Mouse (Mus musculus): ENCODE results near the gene Ankrd6. TPM values are rescaled to one million over a fixed set of nuclear protein-coding genes. Genes with fewer than 3 reads are reported as not detected.
A peak's percentile ranks its signal among the peaks of the same experiment; 100 is the strongest.

Gene Ankrd6
- polyA plus RNA-seq, 1 experiment from 2014 or later: 31.3 TPM

GRCm38 (mm10) chr4:32852819-32853218 lies 97.8 kb downstream of the Ankrd6 start:
- Histone ChIP-seq H3K4me1 (ENCODE audit: control insufficient read depth, insufficient read depth, low read length) (peaks cover 7% of the 10 kb centered on the region; the same call in 1 of the 2 replicates), H3K9me3 (ENCODE audit: control insufficient read depth, low read length) (no peaks in the 10 kb centered on the region), H3K36me3 (ENCODE audit: control insufficient read depth, insufficient read depth, low read length) (no peaks in the 10 kb centered on the region), H3K4me3 (replicated peaks; ENCODE audit: low read depth, low read length) (no peak overlapping the region), H3K9ac (replicated peaks; ENCODE audit: low read length) (no peak overlapping the region), H3K4me2 (ENCODE audit: low read length) (no peak overlapping the region), H3K27me3 (ENCODE audit: control insufficient read depth, insufficient read depth, low read length) (no peaks in the 10 kb centered on the region), H3K27ac (replicated peaks; ENCODE audit: low read depth, low read length) (no peak overlapping the region; the same call in 1 of the 2 replicates)
- 0 out of 2 replicates have a peak, but pooled peaks have one; percentile 37 for ATAC-seq (ENCODE audit: low FRiP score, low TSS enrichment)
- no peak for DNase-seq
- WGBS: 67% methylated on average over 6 of the region's 6 CpGs

- H3K27ac ChIP-seq (replicated peaks; ENCODE audit: low read depth, low read length): no peak overlapping the region
- no peak overlapping the region for H3K4me2 ChIP-seq (ENCODE audit: low read length)
- peaks cover 7% of the 10 kb centered on the region; the same call in 1 of the 2 replicates for H3K4me1 ChIP-seq (ENCODE audit: control insufficient read depth, insufficient read depth, low read length)
- no peak overlapping the region for H3K4me3 ChIP-seq (replicated peaks; ENCODE audit: low read depth, low read length)
- WGBS: 49% methylated on average over 8 of the region's 8 CpGs
- no peak for DNase-seq
- no peaks in the 10 kb centered on the region for H3K36me3 ChIP-seq (ENCODE audit: control insufficient read depth, insufficient read depth, low read length)
- no peak for ATAC-seq (ENCODE audit: low FRiP score, low TSS enrichment)
- H3K9ac ChIP-seq (replicated peaks; ENCODE audit: low read length): no peak overlapping the region
- no peaks in the 10 kb centered on the region for H3K9me3 ChIP-seq (ENCODE audit: control insufficient read depth, low read length)
- H3K27me3 ChIP-seq (ENCODE audit: control insufficient read depth, insufficient read depth, low read length): no peaks in the 10 kb centered on the region
These were observed 98.3 kb downstream of the Ankrd6 start for GRCm38 (mm10) chr4:32852294-32852693.

- H3K27ac ChIP-seq (replicated peaks; ENCODE audit: low read depth, low read length): 0 out of 2 replicates have a peak overlapping the region, but pooled peaks have one; percentile 20
- no peaks in the 10 kb centered on the region for H3K9me3 ChIP-seq (ENCODE audit: control insufficient read depth, low read length)
- no peak overlapping the region for H3K9ac ChIP-seq (replicated peaks; ENCODE audit: low read length)
- no peaks in the 10 kb centered on the region for H3K27me3 ChIP-seq (ENCODE audit: control insufficient read depth, insufficient read depth, low read length)
- ATAC-seq (ENCODE audit: low FRiP score, low TSS enrichment): no peak
- peaks cover 13% of the 10 kb centered on the region; the same call in 1 of the 2 replicates for H3K4me1 ChIP-seq (ENCODE audit: control insufficient read depth, insufficient read depth, low read length)
- no peak for DNase-seq
- no peak overlapping the region for H3K4me3 ChIP-seq (replicated peaks; ENCODE audit: low read depth, low read length)
- no peaks in the 10 kb centered on the region for H3K36me3 ChIP-seq (ENCODE audit: control insufficient read depth, insufficient read depth, low read length)
- no peak overlapping the region for H3K4me2 ChIP-seq (ENCODE audit: low read length)
- 30% methylated on average over 3 of the region's 3 CpGs for WGBS
These were observed 112.2 kb downstream of the Ankrd6 start for GRCm38 (mm10) chr4:32838401-32838800.

- Histone ChIP-seq H3K27me3 (ENCODE audit: control insufficient read depth, insufficient read depth, low read length) (no peaks in the 10 kb centered on the region), H3K4me3 (replicated peaks; ENCODE audit: low read depth, low read length) (no peak overlapping the region), H3K27ac (replicated peaks; ENCODE audit: low read depth, low read length) (no peak overlapping the region), H3K36me3 (ENCODE audit: control insufficient read depth, insufficient read depth, low read length) (no peaks in the 10 kb centered on the region), H3K9ac (replicated peaks; ENCODE audit: low read length) (no peak overlapping the region), H3K4me2 (ENCODE audit: low read length) (no peak overlapping the region), H3K4me1 (ENCODE audit: control insufficient read depth, insufficient read depth, low read length) (peaks cover 13% of the 10 kb centered on the region; the same call in 1 of the 2 replicates), H3K9me3 (ENCODE audit: control insufficient read depth, low read length) (no peaks in the 10 kb centered on the region)
- 89% methylated on average over 9 of the region's 9 CpGs for WGBS
- DNase-seq (no peak), ATAC-seq (ENCODE audit: low FRiP score, low TSS enrichment) (no peak)
These were observed 114.6 kb downstream of the Ankrd6 start for GRCm38 (mm10) chr4:32836071-32836470.

- no peak overlapping the region for H3K9ac ChIP-seq (replicated peaks; ENCODE audit: low read length)
- peaks cover 13% of the 10 kb centered on the region; the same call in 1 of the 2 replicates for H3K4me1 ChIP-seq (ENCODE audit: control insufficient read depth, insufficient read depth, low read length)
- no peak overlapping the region for H3K4me3 ChIP-seq (replicated peaks; ENCODE audit: low read depth, low read length)
- DNase-seq (no peak), ATAC-seq (ENCODE audit: low FRiP score, low TSS enrichment) (no peak)
- WGBS: 73% methylated on average over 3 of the region's 3 CpGs
- H3K36me3 ChIP-seq (ENCODE audit: control insufficient read depth, insufficient read depth, low read length): no peaks in the 10 kb centered on the region
- no peak overlapping the region for H3K27ac ChIP-seq (replicated peaks; ENCODE audit: low read depth, low read length)
- no peaks in the 10 kb centered on the region for H3K27me3 ChIP-seq (ENCODE audit: control insufficient read depth, insufficient read depth, low read length)
- no peaks in the 10 kb centered on the region for H3K9me3 ChIP-seq (ENCODE audit: control insufficient read depth, low read length)
- no peak overlapping the region for H3K4me2 ChIP-seq (ENCODE audit: low read length)
These were observed 116.1 kb downstream of the Ankrd6 start for GRCm38 (mm10) chr4:32834541-32834940.

- no peak for ATAC-seq (ENCODE audit: low FRiP score, low TSS enrichment)
- Histone ChIP-seq H3K27me3 (ENCODE audit: control insufficient read depth, insufficient read depth, low read length) (no peaks in the 10 kb centered on the region), H3K9me3 (ENCODE audit: control insufficient read depth, low read length) (no peaks in the 10 kb centered on the region), H3K4me3 (replicated peaks; ENCODE audit: low read depth, low read length) (peak overlapping the region; percentile 28), H3K36me3 (ENCODE audit: control insufficient read depth, insufficient read depth, low read length) (no peaks in the 10 kb centered on the region), H3K4me2 (ENCODE audit: low read length) (peak overlapping the region; percentile 49), H3K4me1 (ENCODE audit: control insufficient read depth, insufficient read depth, low read length) (peaks cover 13% of the 10 kb centered on the region; the same call in 1 of the 2 replicates), H3K9ac (replicated peaks; ENCODE audit: low read length) (no peak overlapping the region), H3K27ac (replicated peaks; ENCODE audit: low read depth, low read length) (no peak overlapping the region)
- peak; percentile 71 for DNase-seq
- 49% methylated on average over 17 of the region's 17 CpGs for WGBS
These were observed 117.0 kb downstream of the Ankrd6 start for GRCm38 (mm10) chr4:32833494-32834282.

GRCm38 (mm10) chr4:32829316-32829715 lies 121.3 kb downstream of the Ankrd6 start:
- ATAC-seq (ENCODE audit: low FRiP score, low TSS enrichment) (no peak), DNase-seq (no peak)
- Histone ChIP-seq H3K27me3 (ENCODE audit: control insufficient read depth, insufficient read depth, low read length) (no peaks in the 10 kb centered on the region), H3K36me3 (ENCODE audit: control insufficient read depth, insufficient read depth, low read length) (peaks cover 2% of the 10 kb centered on the region; the same call in 1 of the 2 replicates), H3K9ac (replicated peaks; ENCODE audit: low read length) (no peak overlapping the region), H3K4me3 (replicated peaks; ENCODE audit: low read depth, low read length) (no peak overlapping the region), H3K9me3 (ENCODE audit: control insufficient read depth, low read length) (no peaks in the 10 kb centered on the region), H3K27ac (replicated peaks; ENCODE audit: low read depth, low read length) (no peak overlapping the region), H3K4me1 (ENCODE audit: control insufficient read depth, insufficient read depth, low read length) (no peaks in the 10 kb centered on the region), H3K4me2 (ENCODE audit: low read length) (no peak overlapping the region)
- WGBS: 80% methylated on average over 10 of the region's 10 CpGs

GRCm38 (mm10) chr4:32828385-32829077 lies 122.1 kb downstream of the Ankrd6 start:
- 94% methylated on average over 10 of the region's 10 CpGs for WGBS
- ATAC-seq (ENCODE audit: low FRiP score, low TSS enrichment) (no peak), DNase-seq (no peak)
- H3K36me3 ChIP-seq (ENCODE audit: control insufficient read depth, insufficient read depth, low read length): peaks cover 5% of the 10 kb centered on the region; the same call in 1 of the 2 replicates
- H3K27me3 ChIP-seq (ENCODE audit: control insufficient read depth, insufficient read depth, low read length): no peaks in the 10 kb centered on the region
- no peak overlapping the region for H3K27ac ChIP-seq (replicated peaks; ENCODE audit: low read depth, low read length)
- H3K9ac ChIP-seq (replicated peaks; ENCODE audit: low read length): no peak overlapping the region
- no peak overlapping the region for H3K4me3 ChIP-seq (replicated peaks; ENCODE audit: low read depth, low read length)
- no peaks in the 10 kb centered on the region for H3K4me1 ChIP-seq (ENCODE audit: control insufficient read depth, insufficient read depth, low read length)
- H3K4me2 ChIP-seq (ENCODE audit: low read length): no peak overlapping the region
- no peaks in the 10 kb centered on the region for H3K9me3 ChIP-seq (ENCODE audit: control insufficient read depth, low read length)

Data from midbrain, embryonic 14.5 days (tissue).